Mouse (Mus musculus) ES-Bruce4 (cell line): ENCODE measurements at regions not wholly inside any gene's neighbourhood (a gene's known extent, or its start where the extent isn't known, plus 50 kb on each side); places are given as distances from the start of the nearest gene placed in this dataset.

Source experiments
- H3K27ac ChIP-seq: 2 replicates; pipeline ENCODE4 v1.5.1; 2012; ENCODE audit warnings: low read length, inconsistent platforms; ENCODE audit not compliant: insufficient read depth
- H3K27me3 ChIP-seq: 2 replicates; pipeline ENCODE4 v1.6.1; 2012; ENCODE audit warnings: mild to moderate bottlenecking, low read length, inconsistent platforms; ENCODE audit not compliant: control insufficient read depth, poor library complexity, insufficient read depth, severe bottlenecking
- H3K36me3 ChIP-seq: 2 replicates; pipeline ENCODE4 v1.6.1; 2012; ENCODE audit warnings: inconsistent platforms, mild to moderate bottlenecking, low read length, moderate library complexity; ENCODE audit not compliant: control insufficient read depth, poor library complexity, insufficient read depth, severe bottlenecking
- H3K4me1 ChIP-seq: one replicate; pipeline ENCODE4 v1.8.1; 2011; ENCODE audit warnings: low read length; ENCODE audit not compliant: control insufficient read depth, insufficient read depth
- H3K4me3 ChIP-seq: 2 replicates; pipeline ENCODE4 v1.5.1; 2011; ENCODE audit warnings: low read depth, mild to moderate bottlenecking, low read length
- H3K9ac ChIP-seq: 2 replicates; pipeline ENCODE4 v1.6.1; 2012; ENCODE audit warnings: low read depth, mild to moderate bottlenecking, inconsistent platforms; ENCODE audit not compliant: poor library complexity, severe bottlenecking
- H3K9me3 ChIP-seq: replicated peaks from 2 replicates; pipeline ENCODE4 v1.6.1; 2012; ENCODE audit warnings: mild to moderate bottlenecking, low read length, inconsistent platforms; ENCODE audit not compliant: control insufficient read depth, poor library complexity, insufficient read depth, severe bottlenecking
- CTCF ChIP-seq: IDR thresholded peaks from one replicate; pipeline ENCODE4 v1.8.1; 2011; ENCODE audit warnings: low read depth, low read length
- EP300 ChIP-seq: IDR thresholded peaks from 2 replicates; pipeline ENCODE4 v1.6.1; 2011; ENCODE audit warnings: low read depth, low read length; ENCODE audit not compliant: insufficient read depth
- POLR2A ChIP-seq: IDR thresholded peaks from one replicate; pipeline ENCODE4 v1.8.1; 2011; ENCODE audit warnings: low read length; ENCODE audit not compliant: insufficient read depth

GRCm38 (mm10) chr16:55623422-55623821 is 215.3 kb downstream of the Nfkbiz start:
- 0 out of 2 replicates have a peak, but pooled peaks cover 1% of the 10 kb centered on the region for H3K27me3 ChIP-seq
- TF ChIP-seq CTCF (no peak), EP300 (no peak), POLR2A (no peak)
- no peak overlapping the region for H3K9ac ChIP-seq
- no peaks in the 10 kb centered on the region for H3K36me3 ChIP-seq
- H3K4me3 ChIP-seq = no peak overlapping the region
- no peak overlapping the region for H3K27ac ChIP-seq
- H3K4me1 ChIP-seq = peaks cover 2% of the 10 kb centered on the region
- H3K9me3 ChIP-seq = no peaks in the 10 kb centered on the region; the same call in 1 of the 2 replicates

GRCm38 (mm10) chr16:55619731-55620130 is 219.0 kb downstream of the Nfkbiz start:
- no peak overlapping the region for H3K9ac ChIP-seq
- no peaks in the 10 kb centered on the region for H3K27me3 ChIP-seq
- no peak overlapping the region for H3K27ac ChIP-seq
- no peaks in the 10 kb centered on the region for H3K9me3 ChIP-seq
- no peak for TF ChIP-seq EP300
- no peak for TF ChIP-seq POLR2A
- no peak for TF ChIP-seq CTCF
- H3K36me3 ChIP-seq = no peaks in the 10 kb centered on the region
- no peak overlapping the region for H3K4me3 ChIP-seq
- no peaks in the 10 kb centered on the region for H3K4me1 ChIP-seq

GRCm38 (mm10) chr16:55617958-55618357 is 220.7 kb downstream of the Nfkbiz start:
- no peak overlapping the region for H3K9ac ChIP-seq
- no peaks in the 10 kb centered on the region for H3K9me3 ChIP-seq
- H3K4me1 ChIP-seq = no peaks in the 10 kb centered on the region
- TF ChIP-seq CTCF (no peak), EP300 (no peak), POLR2A (no peak)
- H3K27ac ChIP-seq = no peak overlapping the region
- H3K27me3 ChIP-seq = no peaks in the 10 kb centered on the region
- H3K36me3 ChIP-seq = no peaks in the 10 kb centered on the region
- no peak overlapping the region for H3K4me3 ChIP-seq

GRCm38 (mm10) chr16:55617506-55617905 is 221.2 kb downstream of the Nfkbiz start:
- Histone ChIP-seq H3K27ac (no peak overlapping the region), H3K4me3 (no peak overlapping the region), H3K4me1 (no peaks in the 10 kb centered on the region), H3K9ac (no peak overlapping the region), H3K27me3 (no peaks in the 10 kb centered on the region), H3K36me3 (no peaks in the 10 kb centered on the region), H3K9me3 (no peaks in the 10 kb centered on the region)
- TF ChIP-seq POLR2A = no peak
- TF ChIP-seq CTCF = no peak
- no peak for TF ChIP-seq EP300

- no peaks in the 10 kb centered on the region for H3K9me3 ChIP-seq
- H3K36me3 ChIP-seq = no peaks in the 10 kb centered on the region
- TF ChIP-seq CTCF (no peak), POLR2A (no peak), EP300 (no peak)
- no peak overlapping the region for H3K9ac ChIP-seq
- no peak overlapping the region for H3K27ac ChIP-seq
- no peaks in the 10 kb centered on the region for H3K27me3 ChIP-seq
- H3K4me1 ChIP-seq = no peaks in the 10 kb centered on the region
- no peak overlapping the region for H3K4me3 ChIP-seq
These were observed 222.1 kb downstream of the Nfkbiz start for GRCm38 (mm10) chr16:55616408-55617120.

- no peaks in the 10 kb centered on the region for H3K4me1 ChIP-seq
- no peak overlapping the region for H3K27ac ChIP-seq
- H3K4me3 ChIP-seq = no peak overlapping the region
- H3K9ac ChIP-seq = no peak overlapping the region
- no peaks in the 10 kb centered on the region for H3K27me3 ChIP-seq
- TF ChIP-seq CTCF = no peak
- no peak for TF ChIP-seq POLR2A
- no peak for TF ChIP-seq EP300
- H3K36me3 ChIP-seq = no peaks in the 10 kb centered on the region
- no peaks in the 10 kb centered on the region for H3K9me3 ChIP-seq
These were observed 225.8 kb downstream of the Nfkbiz start for GRCm38 (mm10) chr16:55612873-55613272.
